Mouse (Mus musculus) ES-Bruce4 (cell line): ENCODE results near the gene Atp6v1f.

Source experiments
- CTCF ChIP-seq: IDR thresholded peaks from one replicate; pipeline ENCODE4 v1.8.1; 2011; ENCODE audit warnings: low read depth, low read length
- EP300 ChIP-seq: IDR thresholded peaks from 2 replicates; pipeline ENCODE4 v1.6.1; 2011; ENCODE audit warnings: low read depth, low read length; ENCODE audit not compliant: insufficient read depth
- POLR2A ChIP-seq: IDR thresholded peaks from one replicate; pipeline ENCODE4 v1.8.1; 2011; ENCODE audit warnings: low read length; ENCODE audit not compliant: insufficient read depth

- no peak for TF ChIP-seq EP300
- TF ChIP-seq POLR2A = peak; percentile 37
- no peak for TF ChIP-seq CTCF
Measured at GRCm38 (mm10) chr6:29449858-29450257, 17.7 kb upstream of the Atp6v1f start.
